Mouse (Mus musculus) spleen, adult 2 months (tissue): ENCODE results near the gene Ifng.

Experiments
- CTCF ChIP-seq: fragments of 200-500 bp; IDR thresholded peaks from 2 replicates; pipeline ENCODE4 v1.5.1; 2011; ENCODE audit warnings: mild to moderate bottlenecking, inconsistent platforms; ENCODE audit not compliant: insufficient read depth, insufficient read length, insufficient replicate concordance; ENCODE audit errors: extremely low read depth
- POLR2A ChIP-seq: fragments of 200-500 bp; IDR thresholded peaks from 2 replicates; pipeline ENCODE4 v1.6.1; 2011; ENCODE audit warnings: low read depth, low read length, inconsistent platforms

GRCm38 (mm10) chr10:118480118-118480517 is 39.3 kb downstream of the Ifng start:
- TF ChIP-seq CTCF, result no peak
- no peak for TF ChIP-seq POLR2A
